Mouse (Mus musculus) kidney, adult 10 weeks (tissue): ENCODE results near the gene Cnot2. TPM values are rescaled to one million over a fixed set of nuclear protein-coding genes. Genes with fewer than 3 reads are reported as not detected.

Source experiments
- polyA plus RNA-seq: library from polyadenylated mRNA; stranded (reverse); fragments of 350-450 nt; fragmentation: Illumina TruSeq; extraction: RNeasy Lipid Tissue Mini Kit (QIAGEN cat#74804); gene quantifications from one replicate; pipeline ENCODE4 v1.2.3, GENCODE M21; 2014; ENCODE audit warnings: low read depth, low replicate concordance

Gene Cnot2
- 92.9 TPM for polyA plus RNA-seq

DNA sequence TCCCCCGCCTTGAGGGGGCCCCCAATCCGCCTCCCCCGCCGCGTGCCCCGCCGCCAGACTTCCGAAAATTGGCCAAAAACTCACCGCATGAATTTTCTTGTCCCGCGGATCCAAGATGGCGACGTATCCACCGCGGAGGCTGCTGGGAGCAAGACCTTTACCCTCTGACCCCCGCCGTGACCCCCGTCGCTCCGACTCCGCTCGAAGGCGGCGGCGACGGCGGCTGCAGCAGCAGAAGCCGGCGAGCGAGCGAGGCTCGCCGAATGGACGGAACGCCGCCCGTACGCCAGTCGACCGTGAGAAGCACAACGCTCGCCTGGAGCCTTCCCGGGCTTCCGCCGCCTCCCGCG lies at the start of gene Cnot2:
TSS of gene Cnot2 (minus strand) at position 143 of the 350 bp plus-strand sequence.

DNA sequence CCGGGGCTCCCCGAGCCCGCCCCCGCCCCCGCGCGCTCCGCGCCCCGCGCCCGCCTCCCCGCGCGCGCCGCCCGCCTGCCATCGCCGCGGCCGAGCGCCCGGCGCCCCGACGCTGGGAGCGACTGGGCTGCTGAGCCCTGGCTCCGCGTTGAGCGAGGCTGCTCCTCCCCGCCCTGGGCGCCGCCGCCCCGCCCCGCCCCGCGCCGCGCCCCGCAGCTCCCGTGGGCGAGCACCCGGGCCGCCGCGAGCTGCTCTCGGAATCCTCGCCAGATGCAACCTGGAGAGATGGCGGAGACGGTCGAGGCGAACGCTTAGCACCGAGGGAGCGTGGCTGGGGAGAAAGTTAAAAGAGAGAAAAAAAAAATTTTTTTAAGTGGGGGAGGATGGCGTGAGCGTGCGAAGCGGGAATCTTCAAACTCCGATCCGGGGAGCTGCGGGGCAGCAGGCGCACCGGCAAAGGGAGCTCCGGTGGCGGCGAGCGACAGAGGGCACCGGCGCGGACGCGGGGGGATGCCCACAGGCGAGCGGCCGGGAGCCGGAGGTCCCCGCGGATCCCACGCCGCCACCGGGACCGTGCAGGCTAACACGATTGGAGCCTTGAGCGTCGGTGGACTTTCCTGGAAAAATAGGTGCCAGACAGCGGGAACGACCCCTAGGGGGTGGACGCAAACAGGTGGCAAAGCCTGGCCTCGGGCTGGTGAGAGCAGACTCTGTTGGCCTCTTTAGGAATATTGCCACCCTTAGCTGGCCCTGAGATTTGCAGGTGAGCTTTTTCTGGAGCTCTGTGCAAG lies 107.4 kb downstream of the Cnot2 start, which contains the start of gene Kcnmb4:
TSS of gene Kcnmb4 (minus strand) at position 120 of the 791 bp plus-strand sequence.

Other genes starting within 250 kb of the Cnot2 start
- not detected for gene Kcnmb4, start 107.6 kb downstream of the Cnot2 start, polyA plus RNA-seq